Mouse (Mus musculus) gastrocnemius, adult 2 months (tissue): Measurements from ENCODE around the gene Tsku. TPM values are rescaled to one million over a fixed set of nuclear protein-coding genes. Genes with fewer than 3 reads are reported as not detected.

Experiments used
- DNase-seq: peaks from one replicate; pipeline ENCODE4 v3.0.0; 2022
- H3K27ac ChIP-seq: fragments of 200-600 bp; 2 replicates; pipeline ENCODE4 v1.8.1; 2022; ENCODE audit warnings: mild to moderate bottlenecking
- H3K4me3 ChIP-seq: fragments of 200-600 bp; 2 replicates; pipeline ENCODE4 v1.8.1; 2022; ENCODE audit warnings: mild to moderate bottlenecking, moderate library complexity
- CTCF ChIP-seq: fragments of 200-600 bp; IDR thresholded peaks from 2 replicates; pipeline ENCODE4 v1.8.1; 2022; ENCODE audit warnings: antibody characterized with exemption, mild to moderate bottlenecking, moderate library complexity
- intact Hi-C: fragments of 180-260 bp; cut with DNase I; formaldehyde crosslinking; loops from one replicate; pipeline ENCODE4 v1.15.1; 2025
- total RNA-seq, 2 experiments: library from RNA; stranded (reverse); gene quantifications; 2 replicates each; pipeline ENCODE4 v1.2.3; 2021

The Tsku gene
- total RNA-seq, 2 experiments from 2014 or later = 1.1 to 2.2 TPM

GRCm38 (mm10) chr7:98312185-98312920 is 48.8 kb downstream of the Tsku start:
- intact Hi-C loops = no loop called here
- no peak overlapping the region for H3K27ac ChIP-seq
- no peak overlapping the region for H3K4me3 ChIP-seq
- DNase-seq = no peak
- TF ChIP-seq CTCF = no peak

- intact Hi-C loops = no loop called here
- Histone ChIP-seq H3K27ac (no peak overlapping the region), H3K4me3 (no peak overlapping the region)
- no peak for TF ChIP-seq CTCF
- DNase-seq = no peak
Observed at GRCm38 (mm10) chr7:98310266-98310665, 50.9 kb downstream of the Tsku start.

DNA sequence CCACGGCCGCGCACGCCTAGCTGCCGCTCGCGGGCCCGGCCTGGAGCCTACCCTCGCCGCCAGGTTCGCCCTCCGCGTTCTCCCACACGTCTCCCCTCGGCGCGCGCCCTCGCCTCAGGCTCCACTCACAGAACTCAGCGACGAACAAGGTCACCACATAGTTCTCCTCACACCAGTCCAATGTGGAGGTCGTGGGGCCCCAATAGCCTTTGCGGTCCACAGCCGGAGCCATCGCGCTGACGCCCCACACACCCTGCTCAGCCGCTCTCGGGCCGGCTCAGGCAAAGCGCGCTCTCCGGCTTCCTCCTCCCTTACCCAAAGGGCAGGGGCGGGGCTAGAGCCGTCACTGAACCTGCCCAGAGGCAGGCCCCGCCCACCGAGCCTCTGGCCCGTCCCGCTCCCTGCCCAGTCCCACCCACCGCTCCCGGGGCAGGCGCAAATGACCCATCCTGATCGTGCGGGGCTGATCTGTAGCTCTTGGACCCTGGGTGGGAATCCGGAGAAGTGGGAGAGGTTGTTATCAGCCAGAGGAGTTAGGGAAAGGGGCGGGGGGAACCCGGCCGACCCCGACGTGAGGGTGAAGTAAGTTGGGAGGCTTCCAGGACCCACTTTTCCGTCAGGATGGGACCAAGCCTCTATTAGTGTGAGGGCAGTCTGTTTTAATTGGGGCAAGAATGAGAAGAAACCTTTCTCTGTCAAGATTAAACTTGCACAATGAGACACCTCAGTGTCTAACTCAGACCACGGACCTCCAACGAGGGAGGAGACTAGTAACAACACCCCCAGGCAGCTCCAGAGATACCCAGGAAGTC is 51.7 kb downstream of the Tsku start:
- DNase-seq = peak; percentile 98
- peak overlapping the region; percentile 93 for H3K4me3 ChIP-seq
- TF ChIP-seq CTCF = peak; percentile 18; the same call in 1 of the 2 replicates
- peak overlapping the region; percentile 85 for H3K27ac ChIP-seq
- intact Hi-C loops = no loop called here

- Histone ChIP-seq H3K4me3 (peak overlapping the region; percentile 93), H3K27ac (peak overlapping the region; percentile 85)
- no peak for DNase-seq
- intact Hi-C loops = no loop called here
- TF ChIP-seq CTCF = no peak
Observed at GRCm38 (mm10) chr7:98308607-98309218, 52.4 kb downstream of the Tsku start.

- TF ChIP-seq CTCF = no peak
- H3K4me3 ChIP-seq = peak overlapping the region; percentile 93
- H3K27ac ChIP-seq = peak overlapping the region; percentile 85
- DNase-seq = no peak
- intact Hi-C loops = no loop called here
Observed at GRCm38 (mm10) chr7:98307921-98308606, 53.1 kb downstream of the Tsku start.

DNA sequence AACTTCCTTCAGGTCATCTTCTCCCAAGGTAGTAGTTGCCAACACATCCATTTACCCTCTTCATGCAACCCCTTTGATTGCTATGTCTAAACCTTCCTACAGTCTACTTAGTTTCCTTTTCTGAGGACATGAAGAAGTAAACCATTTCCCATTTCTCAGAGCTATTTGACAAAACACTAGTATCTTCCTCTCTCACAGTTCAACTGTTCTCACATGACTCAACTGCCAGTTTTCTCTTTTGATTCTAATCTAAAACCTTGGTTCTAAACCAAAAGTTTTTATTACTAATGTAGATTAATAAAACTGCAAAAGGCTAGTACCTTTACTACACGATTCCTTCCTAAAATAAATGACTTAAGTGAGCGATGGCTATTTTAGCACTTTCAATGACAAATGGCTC is 53.7 kb downstream of the Tsku start:
- intact Hi-C loops = no loop called here
- H3K4me3 ChIP-seq = no peak overlapping the region
- no peak for TF ChIP-seq CTCF
- no peak for DNase-seq
- H3K27ac ChIP-seq = no peak overlapping the region

Other genes starting within 250 kb of the Tsku start
- gene Myo7a, start 241.8 kb downstream of the Tsku start, total RNA-seq = 1 to 10 TPM; 1.4 to 3.0 TPM
- under 1 TPM in 1 of 2 experiments, not detected in 1; 0.17 TPM for gene Omp, start 215.8 kb downstream of the Tsku start, total RNA-seq
- 1 to 10 TPM; 1.3 to 2.3 TPM for gene Capn5, start 183.1 kb downstream of the Tsku start, total RNA-seq
- not detected for gene B3gnt6, start 161.8 kb downstream of the Tsku start, total RNA-seq
- 1 to 10 TPM; 4.0 to 5.3 TPM for gene Acer3, start 40.1 kb downstream of the Tsku start, total RNA-seq
- under 1 TPM in 1 of 2 experiments, not detected in 1; 0.25 TPM for gene Gucy2d, start 79.1 kb upstream of the Tsku start, total RNA-seq
- 1 to 10 TPM; 3.7 to 4.6 TPM for gene Lrrc32, start 128.0 kb upstream of the Tsku start, total RNA-seq